Mouse (Mus musculus) stomach, embryonic 15.5 days (tissue): Measurements from ENCODE around the gene Vmn2r107. TPM values are rescaled to one million over a fixed set of nuclear protein-coding genes. Genes with fewer than 3 reads are reported as not detected.

ENCODE experiments used
- ATAC-seq: fragments of 200-750 bp; cut with Nextera tagmentation; 2 replicates; pipeline ENCODE4 v1.8.0; 2017; ENCODE audit warnings: low read depth, moderate number of reproducible peaks, moderate TSS enrichment; ENCODE audit not compliant: insufficient read depth, low FRiP score
- H3K27ac ChIP-seq: fragments of 300-500 bp; sonication (generic); 2 replicates; pipeline ENCODE4 v1.5.1; 2015; ENCODE audit warnings: mild to moderate bottlenecking, inconsistent platforms
- H3K27me3 ChIP-seq: fragments of 300-500 bp; sonication (generic); replicated peaks from 2 replicates; pipeline ENCODE4 v1.6.1; 2015; ENCODE audit warnings: inconsistent platforms
- H3K36me3 ChIP-seq: fragments of 300-500 bp; sonication (generic); 2 replicates; pipeline ENCODE4 v1.6.1; 2015; ENCODE audit warnings: inconsistent platforms
- H3K4me1 ChIP-seq: fragments of 300-500 bp; sonication (generic); 2 replicates; pipeline ENCODE4 v1.6.1; 2015; ENCODE audit warnings: inconsistent platforms
- H3K4me2 ChIP-seq: fragments of 300-500 bp; sonication (generic); 2 replicates; pipeline ENCODE4 v1.6.1; 2015; ENCODE audit warnings: mild to moderate bottlenecking, inconsistent platforms
- H3K4me3 ChIP-seq: fragments of 300-500 bp; sonication (generic); replicated peaks from 2 replicates; pipeline ENCODE4 v1.5.1; 2015; ENCODE audit warnings: inconsistent platforms
- H3K9ac ChIP-seq: fragments of 300-500 bp; sonication (generic); 2 replicates; pipeline ENCODE4 v1.6.1; 2015; ENCODE audit warnings: inconsistent platforms
- H3K9me3 ChIP-seq: fragments of 300-500 bp; sonication (generic); 2 replicates; pipeline ENCODE4 v1.6.1; 2016; ENCODE audit warnings: inconsistent platforms
- WGBS: fragments of 180-500 bp; shearing (Covaris S2); methylation state at CpG from one replicate; pipeline ENCODE4 v1.1.7; 2015; 5-methylcytosine and 5-hydroxymethylcytosine counted together
- polyA plus RNA-seq: library from polyadenylated mRNA; unstranded; fragments of >200 nt; fragmentation: Nextera tagmentation; extraction: Ambion mirVana; gene quantifications from 2 replicates; pipeline ENCODE4 v1.2.1, GENCODE M21; 2015

Vmn2r107 gene
- polyA plus RNA-seq: not detected in 2 replicates

DNA sequence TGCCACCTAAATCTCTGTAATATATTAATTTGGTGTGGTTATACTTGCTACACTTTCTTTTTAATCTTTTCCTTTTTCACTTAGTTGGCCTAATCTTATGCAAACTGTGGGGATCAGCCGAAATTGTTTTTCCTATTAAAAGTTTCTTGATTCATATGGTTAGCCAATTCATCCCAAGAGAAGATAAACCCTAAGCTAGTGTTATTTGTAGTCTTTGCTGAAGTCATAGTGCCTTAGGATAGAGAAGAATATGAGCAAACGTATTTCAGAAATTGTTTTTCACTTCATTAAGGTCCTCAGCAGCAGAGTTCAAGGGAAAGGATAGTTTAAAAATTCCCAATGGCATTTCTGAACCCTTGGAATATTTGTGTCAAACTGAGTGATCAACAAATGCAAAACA is at the start of gene Vmn2r107:
Gene Vmn2r107, plus strand, starts transcription at position 301 of the 400 bp plus-strand sequence.
- H3K4me3 ChIP-seq: no peak within 1 kb of the TSS
- H3K4me1 ChIP-seq: no peaks in the 10 kb centered on the region
- H3K27me3 ChIP-seq: no peaks in the 10 kb centered on the region
- WGBS: 52% methylated on average over 2 of the region's 2 CpGs
- no peak within 1 kb of the TSS for H3K9ac ChIP-seq
- ATAC-seq: no peak
- no peak within 1 kb of the TSS for H3K27ac ChIP-seq
- no peak within 1 kb of the TSS for H3K4me2 ChIP-seq
- no peaks in the 10 kb centered on the region for H3K36me3 ChIP-seq
- H3K9me3 ChIP-seq: no peaks in the 10 kb centered on the region

DNA sequence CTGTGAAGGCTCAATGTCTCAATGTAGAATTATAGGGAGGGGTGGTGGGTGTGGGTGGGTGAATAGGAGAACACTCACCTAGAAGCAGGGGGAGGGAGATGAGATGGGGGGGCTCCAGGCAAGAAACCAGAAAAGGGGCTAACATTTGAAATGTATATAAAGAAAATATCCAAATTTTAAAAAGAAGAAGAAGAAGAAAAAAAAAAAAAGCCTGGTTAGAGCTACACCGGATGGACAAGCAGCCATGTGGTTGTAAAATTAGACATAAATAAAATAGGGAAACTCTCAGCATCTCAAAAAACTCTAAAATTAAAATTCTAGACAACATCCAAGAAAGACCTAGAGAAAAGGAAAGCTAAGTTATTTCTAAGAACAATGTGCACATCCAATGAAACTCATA is 39.3 kb upstream of the Vmn2r107 start:
- no peak overlapping the region for H3K4me2 ChIP-seq
- no peak for ATAC-seq
- H3K9me3 ChIP-seq: no peaks in the 10 kb centered on the region
- no peak overlapping the region for H3K4me3 ChIP-seq
- no peaks in the 10 kb centered on the region for H3K27me3 ChIP-seq
- H3K9ac ChIP-seq: no peak overlapping the region
- no peaks in the 10 kb centered on the region for H3K4me1 ChIP-seq
- H3K36me3 ChIP-seq: no peaks in the 10 kb centered on the region
- H3K27ac ChIP-seq: no peak overlapping the region
- 82% methylated on average over 1 of the region's 1 CpGs for WGBS

DNA sequence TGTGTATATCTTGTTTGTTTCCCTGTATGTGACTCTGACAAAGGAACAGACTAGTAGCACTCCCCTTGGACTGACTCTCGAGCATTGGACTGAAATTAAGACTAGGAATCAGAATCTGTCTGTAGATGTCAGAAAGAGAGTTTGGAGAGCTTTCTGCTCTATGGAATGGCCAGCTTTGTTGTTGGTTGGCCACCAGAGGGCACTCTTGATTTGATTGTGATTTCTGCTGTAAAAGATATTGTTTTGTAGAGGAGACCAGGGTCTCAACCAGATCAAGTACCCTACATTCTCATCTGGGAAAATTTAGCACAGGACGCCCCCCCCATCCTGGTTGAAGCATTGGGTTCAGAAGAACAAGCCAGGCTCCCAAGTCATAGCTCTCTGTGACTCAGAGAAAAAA is 54.1 kb downstream of the Vmn2r107 start:
- Histone ChIP-seq H3K4me1 (no peaks in the 10 kb centered on the region), H3K27me3 (no peaks in the 10 kb centered on the region), H3K27ac (no peak overlapping the region), H3K36me3 (no peaks in the 10 kb centered on the region), H3K9me3 (no peaks in the 10 kb centered on the region), H3K9ac (no peak overlapping the region), H3K4me2 (no peak overlapping the region), H3K4me3 (no peak overlapping the region)
- no peak for ATAC-seq
- WGBS: 50% methylated on average over 2 of the region's 2 CpGs

DNA sequence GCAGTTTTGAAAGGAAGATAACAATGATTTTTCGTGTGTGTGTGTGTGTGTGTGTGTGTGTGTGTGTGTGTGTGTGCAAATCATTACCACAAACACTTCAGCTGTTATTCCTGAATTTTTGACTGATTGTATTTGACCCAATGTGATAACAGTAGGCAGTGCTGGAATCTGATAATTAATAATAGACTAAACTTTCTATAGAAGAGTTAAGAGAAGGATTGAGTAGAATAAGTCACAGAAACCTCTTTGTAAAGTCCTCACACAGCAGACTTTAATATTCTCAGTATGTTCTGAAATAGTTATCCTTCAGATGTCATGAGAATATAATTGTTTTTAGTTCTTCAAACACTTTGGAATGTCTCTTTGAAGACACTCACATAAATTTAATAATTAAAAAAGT is 68.8 kb downstream of the Vmn2r107 start, which contains the start of gene Vmn1r224:
Gene Vmn1r224, plus strand, starts transcription at position 301 of the 400 bp plus-strand sequence.
- Histone ChIP-seq H3K9ac (no peak within 1 kb of the TSS), H3K4me1 (no peaks in the 10 kb centered on the region), H3K27ac (no peak within 1 kb of the TSS), H3K9me3 (no peaks in the 10 kb centered on the region), H3K4me2 (no peak within 1 kb of the TSS), H3K4me3 (no peak within 1 kb of the TSS), H3K27me3 (no peaks in the 10 kb centered on the region), H3K36me3 (no peaks in the 10 kb centered on the region)
- ATAC-seq: no peak
- WGBS: 21% methylated on average over 1 of the region's 1 CpGs

Other genes with a start within 250 kb of the Vmn2r107 start
- gene Fpr-rs7, start 231.0 kb upstream of the Vmn2r107 start, polyA plus RNA-seq: not detected in 2 replicates
- gene Fpr-rs6, start 162.1 kb upstream of the Vmn2r107 start, polyA plus RNA-seq: not detected in 2 replicates
- gene Vmn2r105, start 110.2 kb upstream of the Vmn2r107 start, polyA plus RNA-seq: not detected in 2 replicates
- gene Vmn2r106, start 59.7 kb upstream of the Vmn2r107 start, polyA plus RNA-seq: not detected in 2 replicates
- not detected in 2 replicates for gene Vmn1r224, start 68.9 kb downstream of the Vmn2r107 start, polyA plus RNA-seq
- not detected in 2 replicates for gene Vmn2r108, start 136.1 kb downstream of the Vmn2r107 start, polyA plus RNA-seq
- gene Vmn1r225, start 152.9 kb downstream of the Vmn2r107 start, polyA plus RNA-seq: not detected in 2 replicates
- gene Vmn2r109, start 219.5 kb downstream of the Vmn2r107 start, polyA plus RNA-seq: not detected in 2 replicates